Mouse (Mus musculus) limb, embryonic 10.5 days (tissue): Measurements from ENCODE around the gene Snx10. TPM values are rescaled to one million over a fixed set of nuclear protein-coding genes. Genes with fewer than 3 reads are reported as not detected.

Experiments
- DNase-seq: peaks from one replicate; pipeline ENCODE4 v3.0.0-alpha.2; 2017; ENCODE audit warnings: low spot score
- H3K27ac ChIP-seq: fragments of 300-500 bp; sonication (generic); 2 replicates; pipeline ENCODE4 v1.5.1; 2016; ENCODE audit warnings: mild to moderate bottlenecking
- H3K27me3 ChIP-seq: fragments of 300-500 bp; sonication (generic); 2 replicates; pipeline ENCODE4 v1.6.1; 2016; ENCODE audit warnings: low read depth, mild to moderate bottlenecking; ENCODE audit not compliant: poor library complexity, severe bottlenecking
- H3K36me3 ChIP-seq: fragments of 300-500 bp; sonication (generic); 2 replicates; pipeline ENCODE4 v1.6.1; 2016; ENCODE audit warnings: mild to moderate bottlenecking, moderate library complexity
- H3K4me1 ChIP-seq: fragments of 300-500 bp; sonication (generic); 2 replicates; pipeline ENCODE4 v1.6.1; 2016
- H3K4me3 ChIP-seq: fragments of 300-500 bp; sonication (generic); 2 replicates; pipeline ENCODE4 v1.5.1; 2016; ENCODE audit warnings: mild to moderate bottlenecking, moderate library complexity
- H3K9me3 ChIP-seq: fragments of 300-500 bp; sonication (generic); replicated peaks from 2 replicates; pipeline ENCODE4 v1.6.1; 2016; ENCODE audit warnings: mild to moderate bottlenecking
- WGBS: fragments of 180-500 bp; shearing (Covaris S2); methylation state at CpG from one replicate; pipeline ENCODE4 v1.1.7; 2016; 5-methylcytosine and 5-hydroxymethylcytosine counted together
- polyA plus RNA-seq: library from polyadenylated mRNA; unstranded; fragments of >200 nt; fragmentation: Nextera tagmentation; extraction: Ambion mirVana; gene quantifications from 2 replicates; pipeline ENCODE4 v1.2.1, GENCODE M21; 2016

Gene Snx10
- polyA plus RNA-seq, 1 experiment from 2014 or later: 14.6 TPM

- peaks cover 31% of the 10 kb centered on the region for H3K4me1 ChIP-seq
- WGBS: 92% methylated on average over 4 of the region's 4 CpGs
- no peak overlapping the region for H3K27ac ChIP-seq
Measured at GRCm38 (mm10) chr6:51542147-51542546, 18.4 kb downstream of the Snx10 start.

GRCm38 (mm10) chr6:51543639-51544117 lies 20.0 kb downstream of the Snx10 start:
- H3K27ac ChIP-seq: peak overlapping the region; percentile 62

More at GRCm38 (mm10) chr6:51542147-51542546, 18.4 kb downstream of the Snx10 start:
- Histone ChIP-seq H3K9me3 (no peaks in the 10 kb centered on the region), H3K27me3 (no peaks in the 10 kb centered on the region), H3K36me3 (0 out of 2 replicates have a peak, but pooled peaks cover 7% of the 10 kb centered on the region), H3K4me3 (no peak overlapping the region)
- no peak for DNase-seq

GRCm38 (mm10) chr6:51544118-51544681 lies 20.5 kb downstream of the Snx10 start:
- DNase-seq: peak; percentile 36
- Histone ChIP-seq H3K27ac (peak overlapping the region; percentile 62; the same call in 1 of the 2 replicates), H3K4me1 (peaks cover 31% of the 10 kb centered on the region), H3K9me3 (no peaks in the 10 kb centered on the region), H3K27me3 (no peaks in the 10 kb centered on the region), H3K36me3 (0 out of 2 replicates have a peak, but pooled peaks cover 7% of the 10 kb centered on the region), H3K4me3 (no peak overlapping the region)
- 41% methylated on average over 7 of the region's 7 CpGs for WGBS

More at GRCm38 (mm10) chr6:51543639-51544117, 20.0 kb downstream of the Snx10 start:
- WGBS: 60% methylated on average over 6 of the region's 6 CpGs
- Histone ChIP-seq H3K27me3 (no peaks in the 10 kb centered on the region), H3K4me1 (peaks cover 31% of the 10 kb centered on the region), H3K36me3 (0 out of 2 replicates have a peak, but pooled peaks cover 7% of the 10 kb centered on the region), H3K4me3 (no peak overlapping the region), H3K9me3 (no peaks in the 10 kb centered on the region)
- DNase-seq: peak; percentile 36

- peak overlapping the region; percentile 57; the same call in 1 of the 2 replicates for H3K27ac ChIP-seq
- no peaks in the 10 kb centered on the region for H3K27me3 ChIP-seq
- DNase-seq: no peak
- WGBS: 80% methylated on average over 11 of the region's 11 CpGs
- peaks cover 31% of the 10 kb centered on the region for H3K4me1 ChIP-seq
- H3K36me3 ChIP-seq: no peaks in the 10 kb centered on the region
- H3K9me3 ChIP-seq: no peaks in the 10 kb centered on the region
- no peak overlapping the region for H3K4me3 ChIP-seq
Measured at GRCm38 (mm10) chr6:51545219-51545859, 21.6 kb downstream of the Snx10 start.

- Histone ChIP-seq H3K27me3 (no peaks in the 10 kb centered on the region), H3K27ac (no peak overlapping the region), H3K9me3 (no peaks in the 10 kb centered on the region), H3K36me3 (no peaks in the 10 kb centered on the region), H3K4me3 (no peak overlapping the region), H3K4me1 (peaks cover 31% of the 10 kb centered on the region)
- no peak for DNase-seq
- 90% methylated on average over 2 of the region's 2 CpGs for WGBS
Measured at GRCm38 (mm10) chr6:51546085-51546484, 22.4 kb downstream of the Snx10 start.

GRCm38 (mm10) chr6:51548757-51549156 lies 25.1 kb downstream of the Snx10 start:
- Histone ChIP-seq H3K4me3 (no peak overlapping the region), H3K9me3 (no peaks in the 10 kb centered on the region), H3K4me1 (peaks cover 20% of the 10 kb centered on the region), H3K36me3 (no peaks in the 10 kb centered on the region; the same call in 1 of the 2 replicates), H3K27me3 (no peaks in the 10 kb centered on the region), H3K27ac (no peak overlapping the region)
- 77% methylated on average over 5 of the region's 5 CpGs for WGBS
- DNase-seq: no peak

GRCm38 (mm10) chr6:51551267-51551802 lies 27.6 kb downstream of the Snx10 start:
- Histone ChIP-seq H3K36me3 (no peaks in the 10 kb centered on the region; the same call in 1 of the 2 replicates), H3K4me1 (no peaks in the 10 kb centered on the region), H3K4me3 (no peak overlapping the region), H3K27me3 (no peaks in the 10 kb centered on the region), H3K9me3 (no peaks in the 10 kb centered on the region), H3K27ac (no peak overlapping the region)
- 92% methylated on average over 10 of the region's 10 CpGs for WGBS
- DNase-seq: no peak

- H3K27me3 ChIP-seq: no peaks in the 10 kb centered on the region
- no peaks in the 10 kb centered on the region for H3K9me3 ChIP-seq
- no peaks in the 10 kb centered on the region for H3K4me1 ChIP-seq
- no peak overlapping the region for H3K27ac ChIP-seq
- 95% methylated on average over 7 of the region's 7 CpGs for WGBS
- no peak for DNase-seq
- H3K4me3 ChIP-seq: no peak overlapping the region
- no peaks in the 10 kb centered on the region; the same call in 1 of the 2 replicates for H3K36me3 ChIP-seq
Measured at GRCm38 (mm10) chr6:51556562-51556961, 32.9 kb downstream of the Snx10 start.

- Histone ChIP-seq H3K9me3 (no peaks in the 10 kb centered on the region), H3K27me3 (no peaks in the 10 kb centered on the region), H3K4me1 (no peaks in the 10 kb centered on the region), H3K4me3 (no peak overlapping the region), H3K36me3 (no peaks in the 10 kb centered on the region), H3K27ac (no peak overlapping the region)
- no peak for DNase-seq
- WGBS: 92% methylated on average over 7 of the region's 7 CpGs
Measured at GRCm38 (mm10) chr6:51558311-51558710, 34.6 kb downstream of the Snx10 start.

GRCm38 (mm10) chr6:51566771-51567680 lies 43.3 kb downstream of the Snx10 start:
- Histone ChIP-seq H3K9me3 (no peaks in the 10 kb centered on the region), H3K4me1 (peaks cover 7% of the 10 kb centered on the region; the same call in 1 of the 2 replicates), H3K27ac (no peak overlapping the region), H3K27me3 (no peaks in the 10 kb centered on the region), H3K4me3 (no peak overlapping the region), H3K36me3 (no peaks in the 10 kb centered on the region)
- 73% methylated on average over 14 of the region's 14 CpGs for WGBS
- DNase-seq: no peak

GRCm38 (mm10) chr6:51569086-51569485 lies 45.4 kb downstream of the Snx10 start:
- Histone ChIP-seq H3K9me3 (no peaks in the 10 kb centered on the region), H3K36me3 (no peaks in the 10 kb centered on the region), H3K4me1 (peaks cover 7% of the 10 kb centered on the region; the same call in 1 of the 2 replicates), H3K4me3 (no peak overlapping the region), H3K27me3 (no peaks in the 10 kb centered on the region), H3K27ac (no peak overlapping the region)
- DNase-seq: no peak
- 94% methylated on average over 8 of the region's 8 CpGs for WGBS

- no peak for DNase-seq
- Histone ChIP-seq H3K27ac (no peak overlapping the region), H3K4me3 (no peak overlapping the region), H3K36me3 (no peaks in the 10 kb centered on the region), H3K4me1 (peaks cover 9% of the 10 kb centered on the region; the same call in 1 of the 2 replicates), H3K27me3 (no peaks in the 10 kb centered on the region), H3K9me3 (no peaks in the 10 kb centered on the region)
- 85% methylated on average over 4 of the region's 4 CpGs for WGBS
Measured at GRCm38 (mm10) chr6:51573136-51573535, 49.4 kb downstream of the Snx10 start.
